Mouse (Mus musculus) forebrain, postnatal 0 days (tissue): Measurements from ENCODE around the gene Dmtf1. TPM values are rescaled to one million over a fixed set of nuclear protein-coding genes. Genes with fewer than 3 reads are reported as not detected.
A peak's percentile ranks its signal among the peaks of the same experiment; 100 is the strongest.

Source experiments
- ATAC-seq: fragments of 200-750 bp; cut with Nextera tagmentation; 2 replicates; pipeline ENCODE4 v1.8.0; 2017; ENCODE audit warnings: mild to moderate bottlenecking, moderate library complexity
- DNase-seq: peaks from one replicate; pipeline ENCODE4 v3.0.0-alpha.2; 2015
- H3K27ac ChIP-seq: fragments of 300-500 bp; sonication (generic); 2 replicates; pipeline ENCODE4 v1.5.1; 2014; ENCODE audit warnings: low read depth, mild to moderate bottlenecking, antibody characterized with exemption, low read length, moderate library complexity, mixed read lengths
- H3K27me3 ChIP-seq: fragments of 300-500 bp; sonication (generic); 2 replicates; pipeline ENCODE4 v1.6.1; 2014; ENCODE audit warnings: mild to moderate bottlenecking, low read length, mixed read lengths; ENCODE audit not compliant: insufficient read depth
- H3K36me3 ChIP-seq: fragments of 300-500 bp; sonication (generic); 2 replicates; pipeline ENCODE4 v1.6.1; 2014; ENCODE audit warnings: mild to moderate bottlenecking, moderate library complexity; ENCODE audit not compliant: insufficient read depth
- H3K4me1 ChIP-seq: fragments of 300-500 bp; sonication (generic); 2 replicates; pipeline ENCODE4 v1.6.1; 2014; ENCODE audit warnings: antibody characterized with exemption; ENCODE audit not compliant: insufficient read depth
- H3K4me2 ChIP-seq: fragments of 300-500 bp; sonication (generic); 2 replicates; pipeline ENCODE4 v1.6.1; 2014; ENCODE audit warnings: low read depth, mild to moderate bottlenecking, moderate library complexity
- H3K4me3 ChIP-seq: fragments of 300-500 bp; sonication (generic); 2 replicates; pipeline ENCODE4 v1.5.1; 2014; ENCODE audit warnings: low read depth, low read length, mixed read lengths
- H3K9ac ChIP-seq: fragments of 300-500 bp; sonication (generic); 2 replicates; pipeline ENCODE4 v1.6.1; 2014; ENCODE audit warnings: mild to moderate bottlenecking
- H3K9me3 ChIP-seq: fragments of 300-500 bp; sonication (generic); 2 replicates; pipeline ENCODE4 v1.6.1; 2016; ENCODE audit warnings: low read length
- CTCF ChIP-seq: sonication (generic); IDR thresholded peaks from 2 replicates; pipeline ENCODE4 v1.5.1; 2016; ENCODE audit warnings: antibody characterized with exemption, control low read depth, low read depth
- WGBS: fragments of 180-500 bp; shearing (Covaris S2); extraction: QIAGEN DNeasy Blood & Tissue Kit; methylation state at CpG from one replicate; pipeline ENCODE4 v1.1.7; 2014; 5-methylcytosine and 5-hydroxymethylcytosine counted together
- polyA plus RNA-seq: library from polyadenylated mRNA; unstranded; fragments of >200 nt; fragmentation: Nextera tagmentation; extraction: Ambion mirVana; gene quantifications from 2 replicates; pipeline ENCODE4 v1.2.1, GENCODE M21; 2015
- total RNA-seq: library from RNA; depleted of rRNA; stranded (reverse); fragments of >200 nt; gene quantifications from 2 replicates; pipeline ENCODE4 v1.2.3, GENCODE M21; 2014; rRNA removed

The Dmtf1 gene
- total and polyA plus RNA-seq, 2 experiments from 2014 or later, result 31.0 to 66.9 TPM

DNA sequence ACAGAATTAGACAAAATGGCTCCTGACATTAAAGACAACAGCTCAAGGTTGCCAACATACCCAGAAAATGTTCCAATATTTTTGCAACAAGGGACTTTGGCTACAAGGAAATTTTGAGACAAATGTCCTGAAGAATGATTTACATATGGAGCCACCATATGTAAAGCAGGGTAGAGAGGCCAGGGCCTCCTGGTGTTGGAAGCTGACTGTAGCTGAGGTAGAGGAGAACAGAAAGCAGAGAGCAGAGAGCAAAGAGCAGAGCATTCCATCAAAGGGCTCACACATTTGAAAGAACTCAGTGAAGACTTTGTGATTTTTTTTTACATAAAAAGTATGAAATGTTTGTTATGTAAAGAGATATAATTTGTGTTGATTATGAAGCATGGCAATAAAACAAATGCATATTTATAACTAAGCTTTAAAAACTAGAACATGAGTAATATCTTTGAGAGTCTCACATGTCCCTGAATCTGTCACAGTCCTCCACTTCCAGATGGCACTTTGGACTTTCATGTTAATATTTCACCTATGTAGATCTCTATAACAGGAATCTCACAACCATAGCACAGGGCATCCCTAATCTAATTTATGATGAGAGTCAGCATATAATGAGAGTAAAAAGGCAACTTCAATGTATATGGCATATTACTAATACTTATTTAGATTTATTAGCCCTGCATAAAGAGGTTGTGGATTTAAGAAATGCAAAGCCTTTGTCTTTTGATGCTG is 81.6 kb downstream of the Dmtf1 start:
- Histone ChIP-seq H3K4me3 (no peak overlapping the region), H3K36me3 (no peaks in the 10 kb centered on the region), H3K4me2 (no peak overlapping the region), H3K9ac (no peak overlapping the region), H3K9me3 (no peaks in the 10 kb centered on the region), H3K4me1 (no peaks in the 10 kb centered on the region), H3K27me3 (no peaks in the 10 kb centered on the region), H3K27ac (no peak overlapping the region)
- ATAC-seq, result no peak
- TF ChIP-seq CTCF, result no peak
- no peak for DNase-seq

DNA sequence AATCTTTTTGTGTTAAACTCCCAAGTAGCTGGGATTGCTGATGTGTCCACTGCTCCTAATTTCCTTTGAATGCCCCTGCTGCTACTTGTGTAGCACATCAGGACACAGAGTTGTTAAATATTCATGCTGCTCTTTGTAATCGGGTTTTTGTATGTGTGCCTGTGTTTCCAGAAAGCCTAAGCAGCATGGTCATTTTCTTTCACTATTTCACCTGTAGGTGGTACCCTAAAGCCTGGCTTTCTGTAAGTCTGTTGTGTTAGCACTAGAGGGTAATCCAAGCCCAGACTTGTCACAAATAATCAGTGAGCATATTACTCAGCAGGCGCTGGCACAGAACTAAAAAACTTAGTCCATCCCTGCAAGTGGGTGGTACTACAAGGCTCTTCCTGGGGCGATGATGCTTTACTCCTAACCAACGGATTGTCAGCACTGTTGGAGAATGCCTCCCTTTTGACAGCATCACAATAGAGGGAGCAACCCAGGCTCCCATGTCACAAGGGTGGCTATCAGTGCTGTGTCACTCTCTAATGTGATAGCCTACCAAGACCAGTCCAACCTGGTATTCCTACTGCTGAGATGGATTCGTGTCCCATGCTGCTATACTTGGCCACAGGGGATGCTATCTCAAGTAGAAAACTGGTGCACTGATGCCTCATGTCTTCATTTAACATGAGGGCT is 88.3 kb downstream of the Dmtf1 start:
- Histone ChIP-seq H3K27me3 (no peaks in the 10 kb centered on the region), H3K36me3 (no peaks in the 10 kb centered on the region), H3K9ac (no peak overlapping the region), H3K4me3 (no peak overlapping the region), H3K4me2 (no peak overlapping the region), H3K9me3 (no peaks in the 10 kb centered on the region), H3K27ac (no peak overlapping the region), H3K4me1 (no peaks in the 10 kb centered on the region)
- ATAC-seq (peak; percentile 28), DNase-seq (no peak)
- peak; percentile 34; the same call in 1 of the 2 replicates for TF ChIP-seq CTCF
- 39% methylated on average over 5 of the region's 5 CpGs for WGBS

DNA sequence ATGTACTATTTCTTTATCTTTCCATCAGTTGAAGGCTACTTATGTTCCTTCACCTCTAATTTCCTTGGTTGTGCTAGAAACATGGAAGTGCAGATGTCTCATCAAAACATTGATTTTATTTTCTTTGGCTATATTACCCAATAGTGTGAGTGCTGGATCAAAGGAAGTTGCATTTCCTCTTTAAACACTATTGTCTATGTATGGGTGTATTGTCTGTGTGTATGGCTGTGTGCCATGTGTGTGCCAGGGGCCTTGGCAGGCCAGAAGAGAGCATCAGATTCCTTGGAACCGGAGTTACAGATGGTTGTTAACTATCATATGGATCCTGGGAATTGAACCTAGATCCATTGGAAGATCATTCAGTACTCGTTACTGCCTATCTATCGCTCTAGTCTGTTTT is 90.2 kb downstream of the Dmtf1 start:
- Histone ChIP-seq H3K9ac (no peak overlapping the region), H3K9me3 (no peaks in the 10 kb centered on the region), H3K36me3 (no peaks in the 10 kb centered on the region), H3K4me1 (no peaks in the 10 kb centered on the region), H3K4me2 (no peak overlapping the region), H3K27ac (no peak overlapping the region), H3K4me3 (no peak overlapping the region), H3K27me3 (no peaks in the 10 kb centered on the region)
- no peak for TF ChIP-seq CTCF
- DNase-seq (no peak), ATAC-seq (no peak)
- 80% methylated on average over 3 of the region's 3 CpGs for WGBS

DNA sequence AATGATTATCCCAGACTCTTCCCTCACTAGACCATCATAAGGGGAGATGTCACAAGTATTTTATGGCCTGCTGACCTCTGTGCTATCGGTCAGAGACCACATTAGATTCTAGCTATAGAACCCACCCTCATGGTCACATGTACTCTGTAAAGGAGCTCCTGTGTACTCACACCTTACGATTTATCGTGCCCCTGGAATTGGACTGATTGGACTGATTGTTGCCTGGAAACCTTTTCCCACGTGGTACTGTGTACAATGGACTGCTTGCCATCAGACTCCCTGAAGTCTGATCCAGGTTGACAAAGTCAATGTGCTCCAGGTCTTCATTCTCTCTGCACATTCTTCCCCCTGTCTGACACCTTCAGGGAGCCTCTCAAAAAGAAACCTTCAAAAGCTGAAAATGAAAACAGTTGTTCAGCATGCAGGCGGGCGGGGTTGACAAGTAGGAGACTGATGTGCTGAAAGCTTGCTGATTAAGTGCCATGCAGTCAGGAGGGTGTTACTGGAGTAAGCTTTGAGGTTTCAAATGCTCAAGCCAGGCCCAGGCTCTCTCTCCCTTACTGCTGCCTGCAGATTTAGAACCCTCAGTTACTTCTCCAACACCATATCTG is 91.9 kb downstream of the Dmtf1 start:
- ATAC-seq, result peak; percentile 86
- 69% methylated on average over 6 of the region's 6 CpGs for WGBS

DNA sequence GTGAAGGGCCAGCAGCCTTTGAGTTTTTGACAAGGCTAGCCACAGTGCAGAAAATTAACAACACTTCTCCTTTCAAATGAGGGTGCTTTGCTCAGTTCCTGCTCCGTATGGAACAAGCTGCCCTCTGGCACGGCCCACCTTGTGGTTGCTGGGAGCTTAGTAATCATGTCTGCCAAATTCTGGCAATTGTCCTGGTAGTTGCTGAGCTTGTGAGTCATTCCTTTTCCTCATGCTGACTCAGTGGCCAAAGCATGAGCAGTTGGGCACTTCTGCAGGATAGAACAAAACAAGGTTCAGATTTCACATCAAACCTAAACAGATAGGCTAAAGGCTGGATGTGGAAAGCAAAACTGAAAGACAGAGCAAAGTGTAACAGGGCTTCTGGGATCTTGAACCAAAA is 92.7 kb downstream of the Dmtf1 start:
- DNase-seq (peak; percentile 22), ATAC-seq (peak; percentile 21; the same call in 1 of the 2 replicates)
- no peaks in the 10 kb centered on the region for H3K4me1 ChIP-seq
- H3K27ac ChIP-seq, result no peak overlapping the region
- no peaks in the 10 kb centered on the region for H3K36me3 ChIP-seq
- H3K4me2 ChIP-seq, result no peak overlapping the region
- H3K27me3 ChIP-seq, result no peaks in the 10 kb centered on the region
- no peak for TF ChIP-seq CTCF
- H3K9ac ChIP-seq, result no peak overlapping the region
- H3K9me3 ChIP-seq, result no peaks in the 10 kb centered on the region
- H3K4me3 ChIP-seq, result no peak overlapping the region
- 34% methylated on average over 2 of the region's 2 CpGs for WGBS

More for the DNA sequence above, 91.9 kb downstream of the Dmtf1 start:
- no peak for DNase-seq
- no peak overlapping the region for H3K27ac ChIP-seq
- H3K4me1 ChIP-seq, result no peaks in the 10 kb centered on the region
- no peaks in the 10 kb centered on the region for H3K36me3 ChIP-seq
- H3K9ac ChIP-seq, result no peak overlapping the region
- no peak for TF ChIP-seq CTCF
- no peaks in the 10 kb centered on the region for H3K27me3 ChIP-seq
- H3K4me2 ChIP-seq, result no peak overlapping the region
- no peak overlapping the region for H3K4me3 ChIP-seq
- H3K9me3 ChIP-seq, result no peaks in the 10 kb centered on the region

Other genes starting within 250 kb of the Dmtf1 start
- gene Crot, start 164.5 kb downstream of the Dmtf1 start, total RNA-seq, result 21.5 and 23.4 TPM in 2 replicates
- 20.0 and 20.2 TPM in 2 replicates for gene Crot, start 164.5 kb downstream of the Dmtf1 start, polyA plus RNA-seq
- gene Tmem243, start 61.1 kb downstream of the Dmtf1 start, total RNA-seq, result 3.5 and 5.5 TPM in 2 replicates
- 10.7 and 12.0 TPM in 2 replicates for gene Tmem243, start 61.1 kb downstream of the Dmtf1 start, polyA plus RNA-seq
- gene 9330182L06Rik, start 104.3 kb upstream of the Dmtf1 start, total RNA-seq, result 36.8 and 38.7 TPM in 2 replicates
- gene 9330182L06Rik, start 104.3 kb upstream of the Dmtf1 start, polyA plus RNA-seq, result 12.7 and 17.5 TPM in 2 replicates